Comparison of ENCODE assay signal across 10 mouse cellular contexts in genomic region chr4:147902906-147903500, GRCm38 (mm10). TPM values are rescaled to one million over a fixed set of nuclear protein-coding genes. Genes with fewer than 3 reads are reported as not detected.
DNase-seq lines count a peak whose midpoint lies in the region; ATAC-seq and TF ChIP-seq lines count a peak whose summit lies in the region.
"Had no signal": no experiment of that assay in that cellular context is flagged by ENCODE, and none has a peak within 500 bp of the region (broad histone marks: within the 10 kb centered on the region; RNA-seq: fewer than 3 reads in every experiment).

No protein-coding gene starts in this region.

- 0 out of 2 replicates have a peak overlapping the region, but pooled peaks have one; percentile 80 for H3K4me3 ChIP-seq in forebrain, embryonic 15.5 days
- H3K4me3 ChIP-seq in forebrain, embryonic 16.5 days (replicated peaks; ENCODE audit: low read length), result no peak overlapping the region
- no peak overlapping the region for H3K4me3 ChIP-seq in kidney, postnatal 0 days (replicated peaks; ENCODE audit: low read depth, low read length)
- peak overlapping the region; percentile 86; the same call in 1 of the 2 replicates for H3K4me3 ChIP-seq in heart, postnatal 0 days (ENCODE audit: low read depth, low read length)
- no peak overlapping the region; the same call in 1 of the 2 replicates for H3K4me3 ChIP-seq in liver, embryonic 15.5 days (replicated peaks)

- no peak overlapping the region for H3K4me2 ChIP-seq in forebrain, embryonic 15.5 days (replicated peaks)
- no peak overlapping the region for H3K4me2 ChIP-seq in forebrain, embryonic 16.5 days (ENCODE audit: low read length)
- 0 out of 2 replicates have a peak overlapping the region, but pooled peaks have one; percentile 65 for H3K4me2 ChIP-seq in kidney, postnatal 0 days (ENCODE audit: low read length)
- H3K4me2 ChIP-seq in heart, postnatal 0 days (ENCODE audit: low read depth, low read length), result peak overlapping the region; percentile 64
- H3K4me2 ChIP-seq in liver, embryonic 15.5 days, result peak overlapping the region; percentile 81; the same call in 1 of the 2 replicates

- no peak for TF ChIP-seq CTCF in kidney, postnatal 0 days (IDR thresholded peaks at IDR 0.05; ENCODE audit: low read depth)
- no peak for TF ChIP-seq CTCF in heart, postnatal 0 days (IDR thresholded peaks at IDR 0.05; ENCODE audit: low read depth)

- no peak overlapping the region for H3K9ac ChIP-seq in forebrain, embryonic 15.5 days (replicated peaks)
- H3K9ac ChIP-seq in forebrain, embryonic 16.5 days (replicated peaks; ENCODE audit: low read depth, low read length), result no peak overlapping the region
- no peak overlapping the region; the same call in 1 of the 2 replicates for H3K9ac ChIP-seq in kidney, postnatal 0 days (ENCODE audit: low read depth, low read length)
- no peak overlapping the region for H3K9ac ChIP-seq in heart, postnatal 0 days (replicated peaks; ENCODE audit: low read depth, low read length)
- no peak overlapping the region for H3K9ac ChIP-seq in liver, embryonic 15.5 days

- TF ChIP-seq EP300 in heart, postnatal 0 days (IDR thresholded peaks at IDR 0.05; ENCODE audit: low read depth), result no peak

- no peak for ATAC-seq in forebrain, embryonic 15.5 days (replicated peaks)
- ATAC-seq in forebrain, embryonic 16.5 days, result no peak
- no peak for ATAC-seq in kidney, postnatal 0 days (replicated peaks; ENCODE audit: low FRiP score, low read depth)
- no peak for ATAC-seq in heart, postnatal 0 days (ENCODE audit: insufficient read depth, low read depth)
- ATAC-seq in liver, embryonic 15.5 days (ENCODE audit: insufficient read depth), result no peak

- no peaks in the 10 kb centered on the region for H3K9me3 ChIP-seq in forebrain, embryonic 15.5 days
- no peaks in the 10 kb centered on the region for H3K9me3 ChIP-seq in forebrain, embryonic 16.5 days (ENCODE audit: control insufficient read depth, low read length)
- no peaks in the 10 kb centered on the region for H3K9me3 ChIP-seq in kidney, postnatal 0 days (replicated peaks; ENCODE audit: low read length)
- no peaks in the 10 kb centered on the region for H3K9me3 ChIP-seq in heart, postnatal 0 days (replicated peaks; ENCODE audit: control insufficient read depth, low read length)
- no peaks in the 10 kb centered on the region for H3K9me3 ChIP-seq in liver, embryonic 15.5 days (replicated peaks)

- peaks cover 23% of the 10 kb centered on the region for H3K4me1 ChIP-seq in forebrain, embryonic 15.5 days
- H3K4me1 ChIP-seq in forebrain, embryonic 16.5 days (replicated peaks; ENCODE audit: control insufficient read depth, insufficient read depth, low read length), result peaks cover 10% of the 10 kb centered on the region
- no peaks in the 10 kb centered on the region for H3K4me1 ChIP-seq in kidney, postnatal 0 days (replicated peaks; ENCODE audit: insufficient read depth, low read length)
- peaks cover 45% of the 10 kb centered on the region for H3K4me1 ChIP-seq in heart, postnatal 0 days (ENCODE audit: control insufficient read depth, insufficient read depth)
- peaks cover 25% of the 10 kb centered on the region for H3K4me1 ChIP-seq in liver, embryonic 15.5 days (replicated peaks)

- 92% methylated on average over 12 of the region's 12 CpGs for WGBS in forebrain, embryonic 15.5 days
- WGBS in forebrain, embryonic 16.5 days, result 91% methylated on average over 12 of the region's 12 CpGs
- 91% methylated on average over 12 of the region's 12 CpGs for WGBS in kidney, postnatal 0 days
- WGBS in heart, postnatal 0 days, result 69% methylated on average over 12 of the region's 12 CpGs
- 76% methylated on average over 12 of the region's 12 CpGs for WGBS in liver, embryonic 15.5 days (ENCODE audit: insufficient replicate concordance)

- no peak for DNase-seq in kidney, postnatal 0 days (ENCODE audit: low spot score)
- DNase-seq in kidney, postnatal 14 days, result no peak
- DNase-seq in heart, postnatal 0 days (ENCODE audit: low spot score), result no peak
- no peak for DNase-seq in urinary bladder, postnatal 10 days (ENCODE audit: low spot score)
- no peak for DNase-seq in cerebellum, postnatal 36 days
- DNase-seq: gastrocnemius, postnatal 14 days; retina, postnatal 1 day had no signal

- peaks cover 41% of the 10 kb centered on the region for H3K36me3 ChIP-seq in forebrain, embryonic 15.5 days
- H3K36me3 ChIP-seq in forebrain, embryonic 16.5 days (ENCODE audit: control insufficient read depth, insufficient read depth), result peaks cover 9% of the 10 kb centered on the region
- H3K36me3 ChIP-seq in kidney, postnatal 0 days (ENCODE audit: insufficient read depth, low read length), result peaks cover 14% of the 10 kb centered on the region; the same call in 1 of the 2 replicates
- peaks cover 36% of the 10 kb centered on the region for H3K36me3 ChIP-seq in heart, postnatal 0 days (replicated peaks; ENCODE audit: control insufficient read depth, insufficient read depth, low read length)
- H3K36me3 ChIP-seq in liver, embryonic 15.5 days (replicated peaks), result peaks cover 38% of the 10 kb centered on the region

- H3K27ac ChIP-seq in forebrain, embryonic 15.5 days (replicated peaks), result no peak overlapping the region
- no peak overlapping the region for H3K27ac ChIP-seq in forebrain, embryonic 16.5 days (ENCODE audit: low read length)
- no peak overlapping the region for H3K27ac ChIP-seq in kidney, postnatal 0 days
- H3K27ac ChIP-seq in heart, postnatal 0 days (ENCODE audit: low read depth), result peak overlapping the region; percentile 90
- no peak overlapping the region for H3K27ac ChIP-seq in liver, embryonic 15.5 days (replicated peaks)

- no peaks in the 10 kb centered on the region for H3K27me3 ChIP-seq in forebrain, embryonic 15.5 days
- no peaks in the 10 kb centered on the region for H3K27me3 ChIP-seq in forebrain, embryonic 16.5 days (replicated peaks; ENCODE audit: control insufficient read depth, insufficient read depth, low read length)
- H3K27me3 ChIP-seq in kidney, postnatal 0 days (ENCODE audit: insufficient read depth, low read length), result no peaks in the 10 kb centered on the region
- no peaks in the 10 kb centered on the region for H3K27me3 ChIP-seq in heart, postnatal 0 days (ENCODE audit: control insufficient read depth, insufficient read depth, low read length)
- H3K27me3 ChIP-seq in liver, embryonic 15.5 days, result no peaks in the 10 kb centered on the region

RNA-seq across cellular contexts. Expression of gene Mfn2, which starts 1.5 kb away (rescaled TPM):
- polyA plus RNA-seq in forebrain, embryonic 15.5 days (2015; fragmentation: Nextera tagmentation; extraction: Ambion mirVana), result 73.6 and 77.2 TPM in 2 replicates
- polyA plus RNA-seq in forebrain, embryonic 16.5 days (2015; fragmentation: Nextera tagmentation; extraction: Ambion mirVana), result 82.4 and 90.7 TPM in 2 replicates
- 28.9 and 33.8 TPM in 2 replicates for polyA plus RNA-seq in kidney, postnatal 0 days (2015; fragmentation: Nextera tagmentation; extraction: Ambion mirVana)
- 251 and 256 TPM in 2 replicates for total RNA-seq in heart, postnatal 0 days (2014; rRNA removed; ENCODE audit: low replicate concordance)
- 188 and 230 TPM in 2 replicates for polyA plus RNA-seq in heart, postnatal 0 days (2015; fragmentation: Nextera tagmentation; extraction: Ambion mirVana)
- 15.5 and 15.6 TPM in 2 replicates for polyA plus RNA-seq in liver, embryonic 15.5 days (2015; fragmentation: Nextera tagmentation; extraction: Ambion mirVana)

RNA-seq across cellular contexts. Expression of gene Plod1, which starts 33.6 kb away (rescaled TPM):
- polyA plus RNA-seq in forebrain, embryonic 15.5 days (2015; fragmentation: Nextera tagmentation; extraction: Ambion mirVana), result 16.1 and 16.4 TPM in 2 replicates
- polyA plus RNA-seq in forebrain, embryonic 16.5 days (2015; fragmentation: Nextera tagmentation; extraction: Ambion mirVana), result 16.3 and 18.1 TPM in 2 replicates
- 38.1 and 38.2 TPM in 2 replicates for polyA plus RNA-seq in kidney, postnatal 0 days (2015; fragmentation: Nextera tagmentation; extraction: Ambion mirVana)
- total RNA-seq in heart, postnatal 0 days (2014; rRNA removed; ENCODE audit: low replicate concordance), result 84.0 and 107 TPM in 2 replicates
- polyA plus RNA-seq in heart, postnatal 0 days (2015; fragmentation: Nextera tagmentation; extraction: Ambion mirVana), result 48.9 and 55.6 TPM in 2 replicates
- polyA plus RNA-seq in liver, embryonic 15.5 days (2015; fragmentation: Nextera tagmentation; extraction: Ambion mirVana), result 29.0 and 30.6 TPM in 2 replicates

RNA-seq across cellular contexts. Expression of gene Fv1, which starts 34.2 kb away (rescaled TPM):
- polyA plus RNA-seq in forebrain, embryonic 15.5 days (2015; fragmentation: Nextera tagmentation; extraction: Ambion mirVana), result 12.7 and 12.8 TPM in 2 replicates
- 12.9 and 14.3 TPM in 2 replicates for polyA plus RNA-seq in forebrain, embryonic 16.5 days (2015; fragmentation: Nextera tagmentation; extraction: Ambion mirVana)
- 3.8 and 4.3 TPM in 2 replicates for polyA plus RNA-seq in kidney, postnatal 0 days (2015; fragmentation: Nextera tagmentation; extraction: Ambion mirVana)
- 3.2 and 9.4 TPM in 2 replicates for total RNA-seq in heart, postnatal 0 days (2014; rRNA removed; ENCODE audit: low replicate concordance)
- polyA plus RNA-seq in heart, postnatal 0 days (2015; fragmentation: Nextera tagmentation; extraction: Ambion mirVana), result 5.9 and 6.1 TPM in 2 replicates
- 2.1 TPM in 2 replicates for polyA plus RNA-seq in liver, embryonic 15.5 days (2015; fragmentation: Nextera tagmentation; extraction: Ambion mirVana)

RNA-seq across cellular contexts. Expression of gene Miip, which starts 34.4 kb away (rescaled TPM):
- polyA plus RNA-seq in forebrain, embryonic 15.5 days (2015; fragmentation: Nextera tagmentation; extraction: Ambion mirVana), result 55.0 and 55.3 TPM in 2 replicates
- 52.6 and 63.1 TPM in 2 replicates for polyA plus RNA-seq in forebrain, embryonic 16.5 days (2015; fragmentation: Nextera tagmentation; extraction: Ambion mirVana)
- 29.4 and 30.6 TPM in 2 replicates for polyA plus RNA-seq in kidney, postnatal 0 days (2015; fragmentation: Nextera tagmentation; extraction: Ambion mirVana)
- 24.0 and 73.6 TPM in 2 replicates for total RNA-seq in heart, postnatal 0 days (2014; rRNA removed; ENCODE audit: low replicate concordance)
- polyA plus RNA-seq in heart, postnatal 0 days (2015; fragmentation: Nextera tagmentation; extraction: Ambion mirVana), result 18.0 and 19.2 TPM in 2 replicates
- 29.3 and 36.1 TPM in 2 replicates for polyA plus RNA-seq in liver, embryonic 15.5 days (2015; fragmentation: Nextera tagmentation; extraction: Ambion mirVana)

RNA-seq across cellular contexts. Expression of gene 2510039O18Rik, which starts 37.7 kb away (rescaled TPM):
- polyA plus RNA-seq in forebrain, embryonic 15.5 days (2015; fragmentation: Nextera tagmentation; extraction: Ambion mirVana), result 13.7 and 13.8 TPM in 2 replicates
- polyA plus RNA-seq in forebrain, embryonic 16.5 days (2015; fragmentation: Nextera tagmentation; extraction: Ambion mirVana), result 10.0 and 11.2 TPM in 2 replicates
- 17.0 and 21.1 TPM in 2 replicates for polyA plus RNA-seq in kidney, postnatal 0 days (2015; fragmentation: Nextera tagmentation; extraction: Ambion mirVana)
- 76.2 and 82.2 TPM in 2 replicates for total RNA-seq in heart, postnatal 0 days (2014; rRNA removed; ENCODE audit: low replicate concordance)
- 8.9 and 10.4 TPM in 2 replicates for polyA plus RNA-seq in heart, postnatal 0 days (2015; fragmentation: Nextera tagmentation; extraction: Ambion mirVana)
- polyA plus RNA-seq in liver, embryonic 15.5 days (2015; fragmentation: Nextera tagmentation; extraction: Ambion mirVana), result 7.8 and 8.9 TPM in 2 replicates

Comparison
In these comparisons a context has a peak if more than half of its experiments do, and no peak if none do; other contexts are left out.
1. H3K4me3 ChIP-seq: peak in forebrain, embryonic 15.5 days (single experiment) and heart, postnatal 0 days (single experiment); none in forebrain, embryonic 16.5 days (single experiment), kidney, postnatal 0 days (single experiment) and liver, embryonic 15.5 days (single experiment).
2. H3K4me2 ChIP-seq: peak in kidney, postnatal 0 days (single experiment), heart, postnatal 0 days (single experiment) and liver, embryonic 15.5 days (single experiment); none in forebrain, embryonic 15.5 days (single experiment) and forebrain, embryonic 16.5 days (single experiment).